11 mouse cellular contexts compared by ENCODE assay signal in the genomic region with DNA sequence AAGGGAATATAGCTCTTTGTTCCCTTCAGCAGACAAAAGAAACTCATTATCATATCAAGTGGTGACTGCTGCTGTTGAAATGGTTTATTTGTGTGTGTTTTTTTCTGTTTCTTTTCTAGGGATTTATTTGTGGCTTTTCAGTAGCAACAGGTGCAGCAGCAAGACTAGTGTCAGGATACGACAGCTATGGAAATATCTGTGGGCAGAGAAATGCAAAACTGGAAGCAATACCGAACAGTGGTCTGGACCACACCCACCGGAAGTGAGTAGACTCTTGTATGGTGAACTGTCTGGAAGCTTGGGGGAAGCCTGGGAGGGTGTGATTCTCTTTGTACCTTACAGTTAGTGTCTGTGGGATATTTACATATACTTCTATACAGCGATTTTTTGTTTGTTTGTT. TPM values are rescaled to one million over a fixed set of nuclear protein-coding genes. Genes with fewer than 3 reads are reported as not detected.
A peak's percentile ranks its signal among the peaks of the same experiment; 100 is the strongest.
DNase-seq lines count a peak whose midpoint lies in the region; ATAC-seq and TF ChIP-seq lines count a peak whose summit lies in the region.
"Had no signal": no experiment of that assay in that cellular context is flagged by ENCODE, and none has a peak within 500 bp of the region (broad histone marks: within the 10 kb centered on the region; RNA-seq: fewer than 3 reads in every experiment).

No protein-coding gene starts in this region.

- H3K9ac ChIP-seq in lung, postnatal 0 days (replicated peaks; ENCODE audit: low read depth): no peak overlapping the region
- no peak overlapping the region for H3K9ac ChIP-seq in CH12.LX (ENCODE audit: insufficient read depth, low read depth)

- no peaks in the 10 kb centered on the region for H3K9me3 ChIP-seq in lung, postnatal 0 days (ENCODE audit: low read length)
- no peaks in the 10 kb centered on the region for H3K9me3 ChIP-seq in CH12.LX (replicated peaks; ENCODE audit: low read length)

- dilution Hi-C loops in CH12.LX (cut with MboI; ENCODE audit: extremely low pct_ligation_motif_present, extremely low pct_unique_long_range_greater_than_20kb, low sequenced_read_pairs): no loop called here

- H3K36me3 ChIP-seq in lung, postnatal 0 days (ENCODE audit: insufficient read depth, low read length): no peaks in the 10 kb centered on the region
- H3K36me3 ChIP-seq in CH12.LX (replicated peaks in 1 of 2; ENCODE audit: control insufficient read depth in 1 of 2, insufficient read depth in 1 of 2, low read length in 1 of 2) (no peaks in the 10 kb centered on the region), myocyte (ENCODE audit: control insufficient read depth, insufficient read depth) (no peaks in the 10 kb centered on the region)

- 59% methylated on average over 4 of the region's 4 CpGs for WGBS in lung, postnatal 0 days

- no peaks in the 10 kb centered on the region for H3K27me3 ChIP-seq in lung, postnatal 0 days (replicated peaks; ENCODE audit: insufficient read depth, low read length)
- H3K27me3 ChIP-seq in CH12.LX (replicated peaks): no peaks in the 10 kb centered on the region
- H3K27me3 ChIP-seq in myocyte (ENCODE audit: control insufficient read depth, insufficient read depth, insufficient read length): no peaks in the 10 kb centered on the region

- H3ac ChIP-seq in myocyte (ENCODE audit: control insufficient read depth, insufficient read length): no peak overlapping the region

- ATAC-seq in lung, postnatal 0 days: no peak
- ATAC-seq in activated CD4-positive, CD25-positive, alpha-beta regulatory T cell, adult 4 months: peak; percentile 75

- in situ Hi-C loops in CH12.LX (cut with MboI; ENCODE audit: low pct_ligation_motif_present, low pct_unique_long_range_greater_than_20kb, low sequenced_read_pairs): no loop called here

- H3K79me2 ChIP-seq in CH12.LX (replicated peaks; ENCODE audit: control insufficient read depth, extremely low read depth, insufficient read depth, poor library complexity, severe bottlenecking) (no peaks in the 10 kb centered on the region), myocyte (ENCODE audit: control insufficient read depth, insufficient read depth) (peaks cover 5% of the 10 kb centered on the region)

- no peak overlapping the region for H3K4me3 ChIP-seq in lung, postnatal 0 days (ENCODE audit: low read depth, low read length)
- peak overlapping the region in 1 of 3 experiments; percentile 21 for H3K4me3 ChIP-seq in CH12.LX (replicated peaks in 1 of 3; ENCODE audit: low read depth in 2 of 3, low read length in 2 of 3, poor library complexity in 1 of 3)
- H3K4me3 ChIP-seq in myocyte: no peak overlapping the region

- H3K4me2 ChIP-seq in lung, postnatal 0 days (replicated peaks; ENCODE audit: low read depth, low read length): no peak overlapping the region
- H3K4me2 ChIP-seq in CH12.LX (ENCODE audit: insufficient read depth, low read depth, poor library complexity, severe bottlenecking): peak overlapping the region; percentile 78
- H3K4me2 ChIP-seq in myocyte (ENCODE audit: low read depth): peak overlapping the region; percentile 80

- TF ChIP-seq RAD21 in CH12.LX (IDR thresholded peaks at IDR 0.05; ENCODE audit: low read depth, low read length): no peak

- no peak overlapping the region for H3K27ac ChIP-seq in lung, postnatal 0 days (ENCODE audit: low read length)
- H3K27ac ChIP-seq in CH12.LX (ENCODE audit: insufficient read depth, low read depth): no peak overlapping the region

- TF ChIP-seq EP300 in lung, postnatal 0 days (IDR thresholded peaks at IDR 0.05): no peak
- peak; percentile 81 for TF ChIP-seq EP300 in CH12.LX (IDR thresholded peaks at IDR 0.05; ENCODE audit: low read length)

- H3K4me1 ChIP-seq in lung, postnatal 0 days (ENCODE audit: insufficient read depth, low read depth, low read length): 0 out of 2 replicates have a peak, but pooled peaks cover 3% of the 10 kb centered on the region
- peaks cover 6 to 18% of the 10 kb centered on the region in 2 experiments for H3K4me1 ChIP-seq in CH12.LX (ENCODE audit: control insufficient read depth in 1 of 2, insufficient read depth in 2 of 2)

- TF ChIP-seq CTCF in lung, postnatal 0 days (IDR thresholded peaks at IDR 0.05): no peak
- no peak for TF ChIP-seq CTCF in CH12.LX (conservative IDR thresholded peaks at IDR 0.05 in 1 of 2, IDR thresholded peaks at IDR 0.05 in 1 of 2; ENCODE audit: low read depth in 2 of 2, low read length in 2 of 2)

- peak; percentile 16 to 35 for DNase-seq in lung, adult 18-20 months
- DNase-seq in lung, postnatal 0 days (ENCODE audit: low spot score): no peak
- DNase-seq in CH12.LX (ENCODE audit: extremely low read depth): peak; percentile 92
- no peak for DNase-seq in retina, embryonic 14.5 days (ENCODE audit: low spot score)
- DNase-seq in cerebellum, postnatal 4 days (ENCODE audit: low spot score in 2 of 2): no peak
- DNase-seq in urinary bladder, postnatal 4 days (ENCODE audit: low spot score in 2 of 2): no peak
- DNase-seq: heart, postnatal 36 days; left cerebral cortex, postnatal 4 days; right cerebral cortex, postnatal 25 days had no signal

- TF ChIP-seq POLR2A in CH12.LX (IDR thresholded peaks at IDR 0.05; ENCODE audit: low read depth, low read length) (no peak), myocyte (IDR thresholded peaks at IDR 0.05; ENCODE audit: insufficient read length, low read depth) (no peak)

TF ChIP-seq in CH12.LX, 34 proteins besides CTCF, POLR2A, EP300 and RAD21:
- TF ChIP-seq ELF1 (IDR thresholded peaks at IDR 0.05; ENCODE audit: low read depth, low read length): peak; percentile 63; the same call in 1 of the 2 replicates
- no peak for TF ChIP-seq MAX (IDR thresholded peaks at IDR 0.05; ENCODE audit: low read length)
- TF ChIP-seq SMC3 (IDR thresholded peaks at IDR 0.05; ENCODE audit: low read depth, low read length): no peak
- TF ChIP-seq ZNF384 (IDR thresholded peaks at IDR 0.05; ENCODE audit: low read depth, low read length): peak; percentile 42; the same call in 1 of the 2 replicates
- peak; percentile 63 for TF ChIP-seq TCF12 (IDR thresholded peaks at IDR 0.05; ENCODE audit: low read depth, low read length)
- peak; percentile 56; the same call in 1 of the 2 replicates for TF ChIP-seq ETS1 (conservative IDR thresholded peaks at IDR 0.05; ENCODE audit: low read depth, low read length)
- peak; percentile 59 for TF ChIP-seq MEF2A (IDR thresholded peaks at IDR 0.05; ENCODE audit: borderline replicate concordance, low read depth, low read length)
- TF ChIP-seq MAFK (IDR thresholded peaks at IDR 0.05; ENCODE audit: insufficient replicate concordance, low read length): 0 out of 2 replicates have a peak, but pooled peaks have one; percentile 17
- peak; percentile 53; the same call in 1 of the 2 replicates for TF ChIP-seq BHLHE40 (IDR thresholded peaks at IDR 0.05; ENCODE audit: low read depth, low read length)
- TF ChIP-seq E2F4 (IDR thresholded peaks at IDR 0.05; ENCODE audit: insufficient replicate concordance, low read depth, low read length): no peak
- peak; percentile 28; the same call in 1 of the 2 replicates for TF ChIP-seq MYC (IDR thresholded peaks at IDR 0.05; ENCODE audit: low read depth, low read length)

TF ChIP-seq in myocyte, 11 proteins besides CTCF, POLR2A, EP300 and RAD21:
- TF ChIP-seq MYOG (IDR thresholded peaks at IDR 0.05; ENCODE audit: control insufficient read depth in 1 of 3, insufficient read depth in 1 of 3, insufficient read length in 2 of 3, low read depth in 2 of 3) (peak in 2 of 3 experiments; percentile 43 to 83), CEBPB (IDR thresholded peaks at IDR 0.05; ENCODE audit: insufficient read depth, poor library complexity, severe bottlenecking) (peak; percentile 60; the same call in 1 of the 2 replicates), TCF3 (IDR thresholded peaks at IDR 0.05; ENCODE audit: insufficient read length, low read depth) (no peak), POLR2AphosphoS2 (IDR thresholded peaks at IDR 0.05; ENCODE audit: insufficient read length, low read depth) (no peak), MAX (IDR thresholded peaks at IDR 0.05; ENCODE audit: low read depth) (no peak), MYOD1 (IDR thresholded peaks at IDR 0.05; ENCODE audit: control insufficient read depth in 1 of 3, insufficient read length in 2 of 3, low read depth in 2 of 3) (peak; percentile 73 to 87 (median 78)), SRF (IDR thresholded peaks at IDR 0.05; ENCODE audit: control insufficient read depth, insufficient read length, low read depth) (peak; percentile 19), USF1 (IDR thresholded peaks at IDR 0.05; ENCODE audit: low read depth) (no peak), REST (IDR thresholded peaks at IDR 0.05; ENCODE audit: insufficient read depth, insufficient read length) (no peak), E2F4 (IDR thresholded peaks at IDR 0.05; ENCODE audit: insufficient read depth) (no peak), TCF12 (IDR thresholded peaks at IDR 0.05; ENCODE audit: insufficient read depth, poor library complexity, severe bottlenecking) (peak; percentile 74)
TF ChIP-seq in myocyte: peak in this region for 5.

RNA-seq across cellular contexts. Expression of gene Slc44a1, which starts 51.1 kb away (rescaled TPM):
- polyA plus RNA-seq in lung, postnatal 0 days (2015; fragmentation: Nextera tagmentation; extraction: Ambion mirVana): 30.4 and 31.7 TPM in 2 replicates
- total RNA-seq in CH12.LX (2012; rRNA removed) (4.7 and 5.4 TPM in 2 replicates), CH12.LX (2014; rRNA removed) (9.3 and 10.6 TPM in 2 replicates)
- polyA plus RNA-seq in CH12.LX (2012; ENCODE audit: insufficient read length, low read depth) (6.0 and 6.6 TPM in 2 replicates), myocyte (2012; fragmentation: generic; extraction: Trizol) (43.7 TPM)
- polyA plus RNA-seq in activated CD4-positive, CD25-positive, alpha-beta regulatory T cell, adult 4 months (2017; shearing (Covaris generic)): 1 to 10 TPM; 3.9 to 4.0 TPM

Comparison
In these comparisons a context has a peak if more than half of its experiments do, and no peak if none do; other contexts are left out.
1. DNase-seq: peak in lung, adult 18-20 months (2 of 2) and CH12.LX (single experiment); none in lung, postnatal 0 days (single experiment), retina, embryonic 14.5 days (single experiment), cerebellum, postnatal 4 days (0 of 2) and urinary bladder, postnatal 4 days (0 of 2).